Mouse (Mus musculus): ENCODE results near the gene Nin. TPM values are rescaled to one million over a fixed set of nuclear protein-coding genes. Genes with fewer than 3 reads are reported as not detected.

The Nin gene
- total and polyA plus RNA-seq, 2 experiments from 2014 or later, result 7.9 to 25.8 TPM

DNA sequence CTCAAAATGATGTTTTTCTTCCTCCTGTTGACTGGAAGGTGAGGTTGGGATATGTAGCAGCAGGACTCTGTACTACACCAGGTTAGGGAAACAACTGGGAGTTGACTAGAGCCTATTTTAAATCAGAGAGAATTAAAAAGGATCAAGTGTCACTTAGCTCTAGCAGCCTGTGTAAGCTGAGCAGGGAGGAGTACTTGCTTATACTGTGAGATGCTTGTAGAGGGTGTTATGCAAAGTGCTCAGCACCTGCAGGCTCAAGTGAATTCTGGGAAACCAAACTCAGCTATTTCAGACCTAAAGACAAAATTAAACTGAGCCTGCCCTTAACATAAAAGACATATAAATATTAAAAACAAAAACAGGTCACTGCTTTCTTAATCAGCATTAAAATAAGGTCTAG lies 139.9 kb downstream of the Nin start:
- ATAC-seq (ENCODE audit: low FRiP score) (no peak), DNase-seq (ENCODE audit: low spot score) (no peak)
- peaks cover 14% of the 10 kb centered on the region; the same call in 1 of the 2 replicates for H3K36me3 ChIP-seq (ENCODE audit: insufficient read depth, low read length)
- H3K27me3 ChIP-seq (ENCODE audit: insufficient read depth, low read length), result no peaks in the 10 kb centered on the region
- no peak overlapping the region for H3K27ac ChIP-seq (ENCODE audit: low read depth, low read length)
- no peaks in the 10 kb centered on the region for H3K4me1 ChIP-seq (ENCODE audit: insufficient read depth, low read length)
- no peaks in the 10 kb centered on the region for H3K9me3 ChIP-seq (ENCODE audit: low read length)
- H3K4me3 ChIP-seq (ENCODE audit: low read depth, low read length), result no peak overlapping the region
- no peak overlapping the region for H3K4me2 ChIP-seq (ENCODE audit: low read depth, low read length, poor library complexity, severe bottlenecking)
- no peak for TF ChIP-seq CTCF (IDR thresholded peaks at IDR 0.05)
- H3K9ac ChIP-seq (replicated peaks; ENCODE audit: low read length, poor library complexity, severe bottlenecking), result no peak overlapping the region

DNA sequence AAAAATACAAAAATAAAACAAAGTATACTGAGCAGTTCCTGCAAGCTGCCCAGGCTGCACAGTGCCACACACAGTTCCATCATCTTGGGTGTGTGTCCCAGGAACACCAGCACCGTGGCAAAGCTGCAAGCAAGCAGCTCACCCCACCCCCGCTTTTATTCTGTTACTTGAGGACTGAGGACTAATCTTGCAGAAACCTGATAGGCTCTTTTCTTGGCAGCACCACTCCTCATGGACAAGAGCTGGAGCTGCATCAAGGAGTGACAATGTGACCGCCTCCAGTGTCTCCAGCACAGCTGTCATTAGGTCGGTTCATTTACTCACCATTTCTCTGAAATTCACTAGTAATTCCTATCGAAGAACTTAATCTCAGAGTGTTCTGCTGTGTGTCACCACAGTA lies 145.4 kb downstream of the Nin start:
- TF ChIP-seq CTCF (IDR thresholded peaks at IDR 0.05), result no peak
- ATAC-seq (ENCODE audit: low FRiP score), result no peak
- no peak overlapping the region for H3K4me3 ChIP-seq (ENCODE audit: low read depth, low read length)
- H3K27me3 ChIP-seq (ENCODE audit: insufficient read depth, low read length), result no peaks in the 10 kb centered on the region
- peaks cover 29% of the 10 kb centered on the region for H3K36me3 ChIP-seq (ENCODE audit: insufficient read depth, low read length)
- WGBS, result 72% methylated on average over 5 of the region's 5 CpGs
- no peak overlapping the region for H3K4me2 ChIP-seq (ENCODE audit: low read depth, low read length, poor library complexity, severe bottlenecking)
- peak; percentile 52 for DNase-seq (ENCODE audit: low spot score)
- H3K4me1 ChIP-seq (ENCODE audit: insufficient read depth, low read length), result no peaks in the 10 kb centered on the region
- H3K27ac ChIP-seq (ENCODE audit: low read depth, low read length), result no peak overlapping the region
- H3K9me3 ChIP-seq (ENCODE audit: low read length), result no peaks in the 10 kb centered on the region
- no peak overlapping the region for H3K9ac ChIP-seq (replicated peaks; ENCODE audit: low read length, poor library complexity, severe bottlenecking)

DNA sequence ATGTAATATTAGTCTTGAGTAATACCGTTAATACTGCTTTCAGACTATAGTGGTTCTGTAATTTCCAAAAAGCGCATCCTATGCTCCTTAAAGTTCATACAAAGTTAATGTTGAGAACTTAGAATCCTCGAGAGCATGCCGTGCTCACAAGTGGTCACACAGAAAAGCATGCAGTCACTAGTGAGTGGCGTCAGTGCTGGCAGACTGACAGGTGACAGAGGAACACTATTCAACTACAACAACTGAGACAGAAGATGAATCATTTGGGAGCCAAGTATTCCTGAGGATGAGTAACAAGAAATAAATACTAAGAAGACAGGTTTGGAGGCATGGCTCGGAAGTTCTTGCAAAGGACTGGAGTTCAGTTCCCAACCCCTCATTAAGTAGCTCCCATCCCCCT lies 146.4 kb downstream of the Nin start:
- Histone ChIP-seq H3K27ac (ENCODE audit: low read depth, low read length) (no peak overlapping the region), H3K4me3 (ENCODE audit: low read depth, low read length) (no peak overlapping the region), H3K9me3 (ENCODE audit: low read length) (no peaks in the 10 kb centered on the region), H3K27me3 (ENCODE audit: insufficient read depth, low read length) (no peaks in the 10 kb centered on the region), H3K9ac (replicated peaks; ENCODE audit: low read length, poor library complexity, severe bottlenecking) (no peak overlapping the region), H3K4me1 (ENCODE audit: insufficient read depth, low read length) (no peaks in the 10 kb centered on the region), H3K36me3 (ENCODE audit: insufficient read depth, low read length) (peaks cover 35% of the 10 kb centered on the region), H3K4me2 (ENCODE audit: low read depth, low read length, poor library complexity, severe bottlenecking) (no peak overlapping the region)
- DNase-seq (ENCODE audit: low spot score) (no peak), ATAC-seq (ENCODE audit: low FRiP score) (no peak)
- no peak for TF ChIP-seq CTCF (IDR thresholded peaks at IDR 0.05)
- 86% methylated on average over 6 of the region's 6 CpGs for WGBS

DNA sequence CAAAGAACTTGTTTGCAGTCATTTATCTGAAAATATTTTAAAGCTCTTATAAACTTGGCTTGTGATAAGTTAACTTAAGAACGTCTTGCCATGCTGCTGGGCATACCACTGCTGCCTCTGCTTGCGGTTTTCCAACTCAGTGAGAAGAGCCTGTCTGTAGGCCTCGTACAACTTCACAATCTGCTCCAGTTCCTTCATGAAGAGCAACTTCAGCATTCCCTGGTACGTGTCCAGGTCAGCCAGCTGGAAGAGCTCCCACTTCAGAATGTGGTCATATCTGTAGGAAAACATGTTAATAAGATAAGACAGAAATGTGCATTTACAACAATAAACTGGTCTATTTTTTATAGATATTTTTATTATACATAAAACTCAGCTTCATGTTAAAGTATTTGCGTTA lies 147.4 kb downstream of the Nin start:
- Histone ChIP-seq H3K36me3 (ENCODE audit: insufficient read depth, low read length) (peaks cover 35% of the 10 kb centered on the region), H3K4me3 (ENCODE audit: low read depth, low read length) (no peak overlapping the region), H3K9me3 (ENCODE audit: low read length) (no peaks in the 10 kb centered on the region), H3K4me1 (ENCODE audit: insufficient read depth, low read length) (no peaks in the 10 kb centered on the region), H3K9ac (replicated peaks; ENCODE audit: low read length, poor library complexity, severe bottlenecking) (no peak overlapping the region), H3K4me2 (ENCODE audit: low read depth, low read length, poor library complexity, severe bottlenecking) (no peak overlapping the region), H3K27ac (ENCODE audit: low read depth, low read length) (no peak overlapping the region), H3K27me3 (ENCODE audit: insufficient read depth, low read length) (no peaks in the 10 kb centered on the region)
- TF ChIP-seq CTCF (IDR thresholded peaks at IDR 0.05), result no peak
- ATAC-seq (ENCODE audit: low FRiP score) (no peak), DNase-seq (ENCODE audit: low spot score) (no peak)
- WGBS, result 87% methylated on average over 5 of the region's 5 CpGs

DNA sequence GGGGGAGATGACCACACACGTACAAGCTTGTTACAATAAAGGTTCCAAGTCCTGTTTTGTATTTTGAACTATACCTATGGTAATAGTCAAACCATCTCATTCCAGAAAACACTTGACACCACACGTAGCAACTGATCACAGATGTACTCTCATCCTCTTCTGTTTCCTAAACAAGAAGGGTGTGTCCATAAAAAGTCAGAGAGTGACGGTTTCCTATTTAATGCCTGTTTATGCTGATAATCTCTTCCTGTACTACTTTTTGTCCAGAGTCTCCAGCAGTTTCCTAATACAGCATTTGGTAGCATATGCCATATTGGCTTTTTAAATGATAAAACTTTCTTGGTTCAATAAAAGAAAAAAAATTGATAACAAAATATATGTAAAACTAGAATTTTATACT lies 147.9 kb downstream of the Nin start:
- Histone ChIP-seq H3K27me3 (ENCODE audit: insufficient read depth, low read length) (no peaks in the 10 kb centered on the region), H3K27ac (ENCODE audit: low read depth, low read length) (no peak overlapping the region), H3K4me3 (ENCODE audit: low read depth, low read length) (no peak overlapping the region), H3K36me3 (ENCODE audit: insufficient read depth, low read length) (peaks cover 34% of the 10 kb centered on the region), H3K4me2 (ENCODE audit: low read depth, low read length, poor library complexity, severe bottlenecking) (no peak overlapping the region), H3K9me3 (ENCODE audit: low read length) (no peaks in the 10 kb centered on the region), H3K4me1 (ENCODE audit: insufficient read depth, low read length) (no peaks in the 10 kb centered on the region), H3K9ac (replicated peaks; ENCODE audit: low read length, poor library complexity, severe bottlenecking) (no peak overlapping the region)
- no peak for TF ChIP-seq CTCF (IDR thresholded peaks at IDR 0.05)
- 89% methylated on average over 3 of the region's 3 CpGs for WGBS
- DNase-seq (ENCODE audit: low spot score) (no peak), ATAC-seq (ENCODE audit: low FRiP score) (no peak)

DNA sequence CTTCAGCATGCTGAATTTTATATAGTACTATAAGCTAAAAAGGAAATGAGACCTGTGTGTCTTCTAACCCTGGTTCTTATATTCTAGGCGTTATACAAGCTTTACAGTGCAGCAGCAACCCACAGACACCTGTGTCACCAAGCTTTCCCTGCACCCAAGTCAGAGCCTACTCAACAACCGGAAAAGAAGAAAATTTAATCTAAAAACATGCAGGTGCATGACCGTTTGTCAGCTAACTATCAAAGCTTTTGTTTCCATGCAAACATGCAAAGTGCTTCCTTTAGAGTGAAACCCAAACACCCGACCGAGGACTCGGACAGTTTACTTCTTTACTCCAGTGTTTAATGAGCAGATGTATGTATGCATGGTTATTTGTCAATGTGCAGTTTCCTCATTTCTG lies 150.4 kb downstream of the Nin start:
- no peak overlapping the region for H3K4me3 ChIP-seq (ENCODE audit: low read depth, low read length)
- H3K36me3 ChIP-seq (ENCODE audit: insufficient read depth, low read length), result peaks cover 49% of the 10 kb centered on the region
- 94% methylated on average over 6 of the region's 6 CpGs for WGBS
- no peak overlapping the region for H3K4me2 ChIP-seq (ENCODE audit: low read depth, low read length, poor library complexity, severe bottlenecking)
- no peak overlapping the region for H3K9ac ChIP-seq (replicated peaks; ENCODE audit: low read length, poor library complexity, severe bottlenecking)
- TF ChIP-seq CTCF (IDR thresholded peaks at IDR 0.05), result no peak
- H3K27me3 ChIP-seq (ENCODE audit: insufficient read depth, low read length), result no peaks in the 10 kb centered on the region
- H3K27ac ChIP-seq (ENCODE audit: low read depth, low read length), result no peak overlapping the region
- ATAC-seq (ENCODE audit: low FRiP score), result no peak
- H3K9me3 ChIP-seq (ENCODE audit: low read length), result no peaks in the 10 kb centered on the region
- no peak for DNase-seq (ENCODE audit: low spot score)
- H3K4me1 ChIP-seq (ENCODE audit: insufficient read depth, low read length), result no peaks in the 10 kb centered on the region

Data from midbrain, postnatal 0 days (tissue).